In the genomic region with DNA sequence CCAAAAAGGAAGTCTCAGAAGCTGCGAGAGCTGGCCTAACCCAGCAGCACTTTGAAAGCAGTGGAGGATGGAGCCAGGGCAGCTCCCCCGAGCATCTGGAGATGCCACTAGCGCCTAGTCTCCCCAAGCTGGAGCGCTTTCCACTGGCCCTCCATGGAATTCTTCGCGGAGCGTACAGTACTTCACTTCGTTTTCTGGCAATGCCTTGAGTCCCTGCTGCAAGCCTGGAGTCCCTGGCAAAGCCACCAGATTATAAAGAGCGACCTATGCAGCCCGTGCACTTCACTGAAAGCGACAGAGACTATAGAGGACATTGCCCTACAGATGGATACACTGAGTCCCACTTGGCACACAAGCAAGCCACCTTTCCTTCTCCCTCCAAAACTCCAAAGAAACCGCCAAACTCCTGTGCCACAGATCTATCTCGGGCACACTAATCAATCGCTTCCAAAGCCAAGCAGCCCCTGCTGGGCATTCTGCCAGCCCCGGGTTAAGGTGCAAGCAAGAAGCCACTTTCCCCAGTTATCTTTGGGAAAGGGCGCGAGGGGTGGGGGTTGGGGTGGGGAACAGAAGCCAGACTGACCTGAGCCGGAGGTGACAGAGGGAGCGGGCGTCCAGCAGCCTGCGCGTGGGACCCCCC, we compare ENCODE assay signal across 8 mouse cellular contexts. TPM values are rescaled to one million over a fixed set of nuclear protein-coding genes. Genes with fewer than 3 reads are reported as not detected.
DNase-seq lines count a peak whose midpoint lies in the region; ATAC-seq and TF ChIP-seq lines count a peak whose summit lies in the region.

No protein-coding gene starts in this region.

- peak; percentile 23 for DNase-seq in kidney, adult 2 months
- DNase-seq in kidney, adult 9 months, result no peak
- DNase-seq in NIH3T3 (ENCODE audit: low read depth), result peak; percentile 39
- no peak for DNase-seq in thymus, postnatal 25 days
- no peak for DNase-seq in layer of hippocampus, adult 18-20 months (ENCODE audit: low spot score in 2 of 2)

- peak overlapping the region; percentile 87 for H3K4me2 ChIP-seq in forebrain, embryonic 12.5 days
- H3K4me2 ChIP-seq in kidney, embryonic 16.5 days (replicated peaks; ENCODE audit: low read depth, low read length), result peak overlapping the region; percentile 90
- H3K4me2 ChIP-seq in midbrain, embryonic 12.5 days (replicated peaks), result peak overlapping the region; percentile 96

- ATAC-seq in forebrain, embryonic 12.5 days (ENCODE audit: low FRiP score), result no peak
- peak; percentile 13; the same call in 1 of the 2 replicates for ATAC-seq in kidney, embryonic 16.5 days (ENCODE audit: low FRiP score, low TSS enrichment)
- peak; percentile 2; the same call in 1 of the 2 replicates for ATAC-seq in midbrain, embryonic 12.5 days (ENCODE audit: low FRiP score, low read depth)

- no peak for TF ChIP-seq CTCF in kidney, adult 2 months (conservative IDR thresholded peaks at IDR 0.05; ENCODE audit: insufficient read depth, insufficient read length, low read depth, low read length)

- peaks cover 3% of the 10 kb centered on the region; the same call in 1 of the 2 replicates for H3K27me3 ChIP-seq in kidney, adult 2 months (replicated peaks; ENCODE audit: control insufficient read depth, insufficient read depth, low read length)
- H3K27me3 ChIP-seq in forebrain, embryonic 12.5 days, result peaks cover 63% of the 10 kb centered on the region
- peaks cover 17% of the 10 kb centered on the region for H3K27me3 ChIP-seq in kidney, embryonic 16.5 days (ENCODE audit: insufficient read depth, low read length)
- H3K27me3 ChIP-seq in midbrain, embryonic 12.5 days, result peaks cover 62% of the 10 kb centered on the region

- TF ChIP-seq POLR2A in kidney, adult 2 months (IDR thresholded peaks at IDR 0.05; ENCODE audit: low read depth, low read length), result no peak

- 2% methylated on average over 22 of the region's 22 CpGs for WGBS in kidney, adult 2 months
- 3% methylated on average over 22 of the region's 22 CpGs for WGBS in forebrain, embryonic 12.5 days
- WGBS in kidney, embryonic 16.5 days, result 2% methylated on average over 22 of the region's 22 CpGs
- under 1% methylated on average over 22 of the region's 22 CpGs for WGBS in midbrain, embryonic 12.5 days

- no peaks in the 10 kb centered on the region for H3K9me3 ChIP-seq in forebrain, embryonic 12.5 days
- H3K9me3 ChIP-seq in kidney, embryonic 16.5 days (ENCODE audit: low read length), result peaks cover 3% of the 10 kb centered on the region; the same call in 1 of the 2 replicates
- no peaks in the 10 kb centered on the region for H3K9me3 ChIP-seq in midbrain, embryonic 12.5 days

- peak overlapping the region; percentile 53 for H3K9ac ChIP-seq in forebrain, embryonic 12.5 days
- peak overlapping the region; percentile 72 for H3K9ac ChIP-seq in kidney, embryonic 16.5 days (replicated peaks; ENCODE audit: low read length)
- H3K9ac ChIP-seq in midbrain, embryonic 12.5 days (replicated peaks), result peak overlapping the region; percentile 53

- no peaks in the 10 kb centered on the region for H3K36me3 ChIP-seq in kidney, adult 2 months (ENCODE audit: control insufficient read depth, insufficient read depth, low read length)
- no peaks in the 10 kb centered on the region for H3K36me3 ChIP-seq in forebrain, embryonic 12.5 days (replicated peaks)
- no peaks in the 10 kb centered on the region for H3K36me3 ChIP-seq in kidney, embryonic 16.5 days (ENCODE audit: insufficient read depth, low read length)
- no peaks in the 10 kb centered on the region for H3K36me3 ChIP-seq in midbrain, embryonic 12.5 days

- no peaks in the 10 kb centered on the region; the same call in 1 of the 2 replicates for H3K4me1 ChIP-seq in kidney, adult 2 months (ENCODE audit: control insufficient read depth, insufficient read depth, low read length)
- peaks cover 52% of the 10 kb centered on the region for H3K4me1 ChIP-seq in forebrain, embryonic 12.5 days
- H3K4me1 ChIP-seq in kidney, embryonic 16.5 days (ENCODE audit: insufficient read depth, low read length), result peaks cover 38% of the 10 kb centered on the region
- H3K4me1 ChIP-seq in midbrain, embryonic 12.5 days, result peaks cover 41% of the 10 kb centered on the region

- H3K27ac ChIP-seq in kidney, adult 2 months (ENCODE audit: insufficient read depth, low read depth, low read length), result no peak overlapping the region
- H3K27ac ChIP-seq in forebrain, embryonic 12.5 days, result 0 out of 2 replicates have a peak overlapping the region, but pooled peaks have one; percentile 32
- H3K27ac ChIP-seq in kidney, embryonic 16.5 days (ENCODE audit: low read length), result peak overlapping the region; percentile 79
- no peak overlapping the region for H3K27ac ChIP-seq in midbrain, embryonic 12.5 days (replicated peaks)

- peak overlapping the region; percentile 55 for H3K4me3 ChIP-seq in kidney, adult 2 months (ENCODE audit: insufficient read depth, low read depth, low read length)
- peak overlapping the region; percentile 50 for H3K4me3 ChIP-seq in forebrain, embryonic 12.5 days (replicated peaks)
- peak overlapping the region; percentile 65 for H3K4me3 ChIP-seq in kidney, embryonic 16.5 days (ENCODE audit: low read length)
- peak overlapping the region; percentile 52 for H3K4me3 ChIP-seq in midbrain, embryonic 12.5 days

RNA-seq across cellular contexts. Expression of a gene that starts 0.7 kb away (rescaled TPM):
- 7.1 and 9.2 TPM in 2 replicates for polyA plus RNA-seq in kidney, adult 2 months (2012; rRNA removed)
- 13.1 and 19.4 TPM in 2 replicates for polyA plus RNA-seq in forebrain, embryonic 12.5 days (2016; fragmentation: Nextera tagmentation; extraction: Ambion mirVana)
- polyA plus RNA-seq in kidney, embryonic 16.5 days (2015; fragmentation: Nextera tagmentation; extraction: Ambion mirVana), result 29.5 and 33.0 TPM in 2 replicates
- 25.7 and 35.4 TPM in 2 replicates for polyA plus RNA-seq in midbrain, embryonic 12.5 days (2016; fragmentation: Nextera tagmentation; extraction: Ambion mirVana)
- total RNA-seq in layer of hippocampus, adult 18-20 months (2021), result 1 to 10 TPM; 5.2 to 6.0 TPM

RNA-seq across cellular contexts. Expression of a gene that starts 41.7 kb away (rescaled TPM):
- 508 and 670 TPM in 2 replicates for polyA plus RNA-seq in kidney, adult 2 months (2012; rRNA removed)
- polyA plus RNA-seq in forebrain, embryonic 12.5 days (2016; fragmentation: Nextera tagmentation; extraction: Ambion mirVana), result 610 and 612 TPM in 2 replicates
- polyA plus RNA-seq in kidney, embryonic 16.5 days (2015; fragmentation: Nextera tagmentation; extraction: Ambion mirVana), result 692 and 698 TPM in 2 replicates
- 634 and 637 TPM in 2 replicates for polyA plus RNA-seq in midbrain, embryonic 12.5 days (2016; fragmentation: Nextera tagmentation; extraction: Ambion mirVana)
- total RNA-seq in layer of hippocampus, adult 18-20 months (2021), result 100 to 1,000 TPM; 321 to 335 TPM

Comparison
In these comparisons a context has a peak if more than half of its experiments do, and no peak if none do; other contexts are left out.
1. DNase-seq: peak in kidney, adult 2 months (single experiment) and NIH3T3 (single experiment); none in kidney, adult 9 months (single experiment), thymus, postnatal 25 days (single experiment) and layer of hippocampus, adult 18-20 months (0 of 2).
2. H3K27ac ChIP-seq: peak in forebrain, embryonic 12.5 days (single experiment) and kidney, embryonic 16.5 days (single experiment); none in kidney, adult 2 months (single experiment) and midbrain, embryonic 12.5 days (single experiment).
3. Peak in every context shown above with its lines, with median percentiles within 50 percentile points of each other: H3K4me3 ChIP-seq, H3K4me2 ChIP-seq and H3K9ac ChIP-seq.